Mouse (Mus musculus) cerebellum, postnatal 36 days (tissue): ENCODE results near the gene Sufu.

Experiments
- DNase-seq, 2 experiments: peaks; one replicate each; pipeline ENCODE4 v3.0.0; 2021 to 2022; ENCODE audit warnings: mixed read lengths in 2 of 2

Gene Sufu

GRCm38 (mm10) chr19:46396686-46397435, at the start of gene Sufu:
TSS of gene Sufu (plus strand) at chr19:46396896.
- peak; percentile 98 to 99 for DNase-seq

- DNase-seq = no peak
These were observed 49.5 kb upstream of the Sufu start for GRCm38 (mm10) chr19:46347146-46347545.

GRCm38 (mm10) chr19:46347936-46348668, 48.6 kb upstream of the Sufu start:
- DNase-seq = no peak

GRCm38 (mm10) chr19:46348761-46349458, 47.8 kb upstream of the Sufu start:
- peak; percentile 87 to 93 for DNase-seq

- DNase-seq = peak; percentile 15 to 27
These were observed 47.1 kb upstream of the Sufu start for GRCm38 (mm10) chr19:46349550-46349949.

- peak; percentile 38 to 62 for DNase-seq
These were observed 46.3 kb upstream of the Sufu start, which contains the start of gene 2310034G01Rik for GRCm38 (mm10) chr19:46350168-46350932. TSS of gene 2310034G01Rik (minus strand) at chr19:46350302.

- DNase-seq = peak; percentile 92 to 95
These were observed 40.0 kb upstream of the Sufu start for GRCm38 (mm10) chr19:46356701-46357138.

- DNase-seq = no peak
These were observed 39.1 kb upstream of the Sufu start for GRCm38 (mm10) chr19:46357344-46358280.

GRCm38 (mm10) chr19:46358381-46358780, 38.3 kb upstream of the Sufu start:
- no peak for DNase-seq

GRCm38 (mm10) chr19:46362104-46362503, 34.6 kb upstream of the Sufu start:
- no peak for DNase-seq

GRCm38 (mm10) chr19:46363294-46364009, 33.2 kb upstream of the Sufu start:
- no peak for DNase-seq

GRCm38 (mm10) chr19:46367798-46368590, 28.7 kb upstream of the Sufu start:
- DNase-seq = no peak

- peak; percentile 71 to 74 for DNase-seq
These were observed 27.5 kb upstream of the Sufu start for GRCm38 (mm10) chr19:46369204-46369603.

GRCm38 (mm10) chr19:46374477-46375088, 22.1 kb upstream of the Sufu start:
- DNase-seq = peak in 1 of 2 experiments; percentile 19

- no peak for DNase-seq
These were observed 21.2 kb upstream of the Sufu start for GRCm38 (mm10) chr19:46375489-46375888.

GRCm38 (mm10) chr19:46375891-46376290, 20.8 kb upstream of the Sufu start:
- DNase-seq = no peak

- DNase-seq = no peak
These were observed 14.4 kb upstream of the Sufu start for GRCm38 (mm10) chr19:46382275-46382674.

- peak in 1 of 2 experiments; percentile 36 for DNase-seq
These were observed 6.8 kb upstream of the Sufu start for GRCm38 (mm10) chr19:46389872-46390271.

GRCm38 (mm10) chr19:46392018-46392417, 4.7 kb upstream of the Sufu start:
- peak in 1 of 2 experiments; percentile 39 for DNase-seq
